Mouse (Mus musculus) CH12.LX (cell line): Measurements from ENCODE around the gene Lhfpl3.

Experiments used
- CHD1 ChIP-seq: IDR thresholded peaks from 2 replicates; pipeline ENCODE4 v1.6.1; 2012; ENCODE audit warnings: low read depth, low read length, improper control_type of control experiment, inconsistent platforms
- CTCF ChIP-seq, 2 experiments: IDR thresholded peaks in 1 of 2; conservative IDR thresholded peaks in 1 of 2; 2 replicates each; pipeline ENCODE4 v1.5.1; 2011 to 2012; ENCODE audit warnings: low read depth in 2 of 2, low read length in 2 of 2, improper control_type of control experiment in 1 of 2, inconsistent platforms in 1 of 2, mild to moderate bottlenecking in 1 of 2, moderate library complexity in 1 of 2
- E2F4 ChIP-seq: IDR thresholded peaks from 2 replicates; pipeline ENCODE4 v1.6.1; 2011; ENCODE audit warnings: low read depth, low read length, improper control_type of control experiment; ENCODE audit not compliant: insufficient replicate concordance
- ETS1 ChIP-seq: conservative IDR thresholded peaks from 2 replicates; pipeline ENCODE4 v1.6.1; 2012; ENCODE audit warnings: low read depth, mild to moderate bottlenecking, inconsistent platforms, low read length, improper control_type of control experiment, moderate library complexity
- HCFC1 ChIP-seq: IDR thresholded peaks from 2 replicates; pipeline ENCODE4 v1.6.1; 2012; ENCODE audit warnings: low read depth, mild to moderate bottlenecking, inconsistent platforms, low read length, improper control_type of control experiment
- MXI1 ChIP-seq: IDR thresholded peaks from 2 replicates; pipeline ENCODE4 v1.6.1; 2011; ENCODE audit warnings: mild to moderate bottlenecking, low read depth, low read length, improper control_type of control experiment
- POLR2A ChIP-seq: IDR thresholded peaks from 2 replicates; pipeline ENCODE4 v1.6.1; 2011; ENCODE audit warnings: low read depth, mild to moderate bottlenecking, improper control_type of control experiment, low read length
- POLR2AphosphoS2 ChIP-seq: IDR thresholded peaks from 2 replicates; pipeline ENCODE4 v1.6.1; 2011; ENCODE audit warnings: low read depth, low read length, improper control_type of control experiment
- SIN3A ChIP-seq: IDR thresholded peaks from 2 replicates; pipeline ENCODE4 v1.6.1; 2012; ENCODE audit warnings: low read length, improper control_type of control experiment, inconsistent platforms
- TCF12 ChIP-seq: IDR thresholded peaks from 2 replicates; pipeline ENCODE4 v1.6.1; 2014; ENCODE audit warnings: low read depth, mild to moderate bottlenecking, inconsistent platforms, low read length, improper control_type of control experiment
- UBTF ChIP-seq: IDR thresholded peaks from 2 replicates; pipeline ENCODE4 v1.6.1; 2012; ENCODE audit warnings: low read depth, mild to moderate bottlenecking, inconsistent platforms, low read length, improper control_type of control experiment, moderate library complexity

DNA sequence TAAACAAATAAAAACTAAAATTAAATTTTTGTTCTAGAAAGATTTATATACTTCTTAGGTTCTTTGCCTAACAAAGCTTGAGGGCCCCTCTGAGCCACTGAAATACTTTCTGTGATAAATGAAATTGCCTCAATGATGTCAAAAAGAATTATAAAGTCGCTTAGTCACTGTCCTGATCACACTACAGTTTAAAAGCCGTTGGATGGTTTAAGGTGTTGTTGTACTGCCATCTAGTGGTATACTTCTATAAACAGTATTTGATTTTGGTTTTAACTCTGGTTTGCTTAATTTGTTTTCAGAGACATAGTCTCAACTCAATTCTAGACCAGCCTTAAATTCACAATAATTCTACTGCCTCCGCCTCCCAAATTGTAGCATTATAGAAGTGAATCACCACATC lies 539.0 kb downstream of the Lhfpl3 start:
- TF ChIP-seq TCF12, result no peak
- TF ChIP-seq CHD1, result no peak
- peak in 1 of 2 experiments; percentile 80; a peak in 2 of 4 replicates for TF ChIP-seq CTCF (conservative IDR thresholded peaks at IDR 0.05 in 1 of 2, IDR thresholded peaks at IDR 0.05 in 1 of 2; ENCODE audit: low read depth in 2 of 2, low read length in 2 of 2)
- no peak for TF ChIP-seq SIN3A
- no peak for TF ChIP-seq POLR2AphosphoS2
- TF ChIP-seq E2F4, result no peak
- TF ChIP-seq POLR2A, result no peak
- no peak for TF ChIP-seq UBTF
- TF ChIP-seq ETS1, result no peak
- no peak for TF ChIP-seq HCFC1
- TF ChIP-seq MXI1, result no peak
